Mouse (Mus musculus): ENCODE measurements around the gene Draxin. TPM values are rescaled to one million over a fixed set of nuclear protein-coding genes. Genes with fewer than 3 reads are reported as not detected.
"Not testable (repeated sequence)": the region's sequence is repeated elsewhere in the genome, so short reads cannot be mapped to it uniquely, and the experiment has no call there.

The Draxin gene
- total and polyA plus RNA-seq, 2 experiments from 2014 or later: 8.7 to 40.5 TPM

GRCm38 (mm10) chr4:148051886-148052285 lies 78.6 kb downstream of the Draxin start:
- no peak for TF ChIP-seq CTCF (IDR thresholded peaks at IDR 0.05; ENCODE audit: low read depth)
- Histone ChIP-seq H3K9me3 (ENCODE audit: low read length) (no peaks in the 10 kb centered on the region), H3K4me1 (ENCODE audit: insufficient read depth) (no peaks in the 10 kb centered on the region), H3K4me3 (ENCODE audit: low read depth, low read length) (no peak overlapping the region), H3K27me3 (ENCODE audit: insufficient read depth, low read length) (no peaks in the 10 kb centered on the region), H3K27ac (ENCODE audit: low read depth, low read length) (no peak overlapping the region), H3K4me2 (ENCODE audit: low read depth) (no peak overlapping the region), H3K36me3 (ENCODE audit: insufficient read depth) (peaks cover 74% of the 10 kb centered on the region), H3K9ac (no peak overlapping the region)
- no peak for DNase-seq
- no peak for ATAC-seq
- WGBS: 84% methylated on average over 11 of the region's 11 CpGs

DNA sequence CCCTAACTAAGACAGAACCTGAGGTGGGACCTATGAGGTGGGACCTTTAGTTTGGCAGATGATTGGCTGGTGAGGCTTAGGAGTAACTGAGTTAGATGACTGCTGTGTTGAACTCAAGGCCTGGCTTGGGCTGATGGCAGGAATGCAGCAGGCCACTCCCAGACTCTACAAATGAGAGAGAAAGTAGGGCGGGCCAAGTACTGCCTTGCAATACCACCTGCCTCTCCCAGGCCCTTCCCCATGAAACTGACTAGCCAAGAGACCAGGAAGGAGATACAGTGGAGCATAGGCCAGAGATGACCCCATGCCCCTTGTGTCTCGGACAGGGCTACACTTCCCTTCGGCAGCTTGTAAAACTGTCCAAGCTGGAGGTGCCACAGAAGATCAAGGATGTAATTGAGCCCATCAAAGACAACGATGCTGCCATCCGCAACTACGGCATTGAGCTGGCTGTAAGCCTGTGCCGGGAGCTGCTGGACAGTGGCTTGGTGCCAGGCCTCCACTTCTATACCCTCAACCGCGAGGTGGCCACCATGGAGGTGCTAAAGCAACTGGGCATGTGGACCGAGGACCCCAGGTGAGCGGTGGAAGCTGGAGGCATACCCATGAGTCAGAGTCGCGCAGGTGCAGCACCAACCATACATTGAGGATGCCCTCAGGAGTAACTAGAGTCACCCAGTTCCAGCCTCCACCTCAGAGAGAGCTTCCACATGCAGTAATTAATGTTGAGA lies 79.3 kb downstream of the Draxin start:
- Histone ChIP-seq H3K4me3 (ENCODE audit: low read depth, low read length) (no peak overlapping the region), H3K4me2 (ENCODE audit: low read depth) (no peak overlapping the region), H3K27ac (ENCODE audit: low read depth, low read length) (no peak overlapping the region), H3K36me3 (ENCODE audit: insufficient read depth) (peaks cover 69% of the 10 kb centered on the region), H3K9me3 (ENCODE audit: low read length) (no peaks in the 10 kb centered on the region), H3K4me1 (ENCODE audit: insufficient read depth) (no peaks in the 10 kb centered on the region), H3K27me3 (ENCODE audit: insufficient read depth, low read length) (no peaks in the 10 kb centered on the region), H3K9ac (no peak overlapping the region)
- ATAC-seq (no peak), DNase-seq (no peak)
- TF ChIP-seq CTCF (IDR thresholded peaks at IDR 0.05; ENCODE audit: low read depth): no peak
- 93% methylated on average over 13 of the region's 13 CpGs for WGBS

DNA sequence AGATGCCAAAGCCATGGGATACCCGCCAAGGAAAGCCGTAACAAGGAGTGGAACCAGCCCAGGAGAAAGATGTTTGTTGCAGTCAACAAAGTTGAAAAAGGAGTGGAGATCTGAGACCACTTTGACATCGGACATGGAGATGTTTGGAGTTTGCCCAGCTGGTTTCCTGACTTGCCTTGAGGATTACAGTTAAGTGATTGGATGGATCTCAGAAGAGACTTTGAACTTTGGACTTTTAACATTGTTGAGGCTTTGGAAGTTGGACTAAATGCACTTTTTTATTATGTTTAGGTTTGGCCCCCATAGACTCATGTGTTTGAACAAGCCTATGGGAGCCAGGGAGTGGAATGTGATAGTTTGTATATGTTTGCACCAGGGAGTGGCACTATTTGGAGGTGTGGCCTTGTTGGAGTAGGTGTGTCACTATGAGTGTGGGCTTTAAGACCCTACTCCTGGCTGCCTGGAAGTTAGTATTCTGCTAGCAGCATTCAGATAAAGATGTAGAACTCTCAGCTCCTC lies 80.0 kb downstream of the Draxin start:
- H3K27ac ChIP-seq (ENCODE audit: low read depth, low read length); H3K4me3 ChIP-seq (ENCODE audit: low read depth, low read length); H3K4me2 ChIP-seq (ENCODE audit: low read depth); H3K9me3 ChIP-seq (ENCODE audit: low read length); H3K4me1 ChIP-seq (ENCODE audit: insufficient read depth); ATAC-seq; H3K9ac ChIP-seq; DNase-seq; H3K27me3 ChIP-seq (ENCODE audit: insufficient read depth, low read length): not testable (repeated sequence)
- H3K36me3 ChIP-seq (ENCODE audit: insufficient read depth): peaks cover 61% of the 10 kb centered on the region
- WGBS: 92% methylated on average over 3 of the region's 3 CpGs

Small RNA genes lying within 50 kb of the gene (microRNA-seq; reads per million reads assigned to microRNA genes)
- gene Mir7022: 0 to 0.39 reads per million in 2 experiments

Other genes with a start within 250 kb of the Draxin start
- gene Mfn2, start 226.0 kb downstream of the Draxin start, total RNA-seq (2014; rRNA removed): 57.8 and 69.9 TPM in 2 replicates
- gene Mfn2, start 226.0 kb downstream of the Draxin start, polyA plus RNA-seq (2015; fragmentation: Nextera tagmentation; extraction: Ambion mirVana): 59.4 and 83.3 TPM in 2 replicates
- gene Plod1, start 193.9 kb downstream of the Draxin start, total RNA-seq (2014; rRNA removed): 13.5 and 18.8 TPM in 2 replicates
- 17.3 and 17.9 TPM in 2 replicates for gene Plod1, start 193.9 kb downstream of the Draxin start, polyA plus RNA-seq (2015; fragmentation: Nextera tagmentation; extraction: Ambion mirVana)
- 43.4 and 57.7 TPM in 2 replicates for gene 2510039O18Rik, start 189.8 kb downstream of the Draxin start, total RNA-seq (2014; rRNA removed)
- gene 2510039O18Rik, start 189.8 kb downstream of the Draxin start, polyA plus RNA-seq (2015; fragmentation: Nextera tagmentation; extraction: Ambion mirVana): 12.0 and 12.8 TPM in 2 replicates
- gene Nppb, start 144.9 kb downstream of the Draxin start, total RNA-seq (2014; rRNA removed): not detected in 2 replicates
- gene Nppb, start 144.9 kb downstream of the Draxin start, polyA plus RNA-seq (2015; fragmentation: Nextera tagmentation; extraction: Ambion mirVana): 0.21 TPM in 1 of 2 replicates, not detected in the other
- gene Nppa, start 130.0 kb downstream of the Draxin start, total RNA-seq (2014; rRNA removed): 1.5 TPM in 1 of 2 replicates, not detected in the other
- 1.1 and 2.2 TPM in 2 replicates for gene Nppa, start 130.0 kb downstream of the Draxin start, polyA plus RNA-seq (2015; fragmentation: Nextera tagmentation; extraction: Ambion mirVana)
- gene Clcn6, start 91.9 kb downstream of the Draxin start, total RNA-seq (2014; rRNA removed): 48.2 and 61.0 TPM in 2 replicates
- 19.9 and 26.3 TPM in 2 replicates for gene Clcn6, start 91.9 kb downstream of the Draxin start, polyA plus RNA-seq (2015; fragmentation: Nextera tagmentation; extraction: Ambion mirVana)
- gene Mthfr, start 91.6 kb downstream of the Draxin start, total RNA-seq (2014; rRNA removed): 27.0 and 34.5 TPM in 2 replicates
- 3.6 and 7.9 TPM in 2 replicates for gene Mthfr, start 91.6 kb downstream of the Draxin start, polyA plus RNA-seq (2015; fragmentation: Nextera tagmentation; extraction: Ambion mirVana)
- 3.8 and 4.2 TPM in 2 replicates for gene Agtrap, start 42.7 kb downstream of the Draxin start, total RNA-seq (2014; rRNA removed)
- gene Agtrap, start 42.7 kb downstream of the Draxin start, polyA plus RNA-seq (2015; fragmentation: Nextera tagmentation; extraction: Ambion mirVana): 5.6 and 7.9 TPM in 2 replicates
- 43.6 and 45.7 TPM in 2 replicates for gene Mad2l2, start 314 bp downstream of the Draxin start, total RNA-seq (2014; rRNA removed)
- 102 and 104 TPM in 2 replicates for gene Mad2l2, start 314 bp downstream of the Draxin start, polyA plus RNA-seq (2015; fragmentation: Nextera tagmentation; extraction: Ambion mirVana)
- gene Fbxo6, start 21.4 kb upstream of the Draxin start, total RNA-seq (2014; rRNA removed): 22.0 and 24.0 TPM in 2 replicates
- gene Fbxo6, start 21.4 kb upstream of the Draxin start, polyA plus RNA-seq (2015; fragmentation: Nextera tagmentation; extraction: Ambion mirVana): 22.8 and 24.9 TPM in 2 replicates
- gene Fbxo44, start 29.8 kb upstream of the Draxin start, total RNA-seq (2014; rRNA removed): 126 and 132 TPM in 2 replicates
- gene Fbxo44, start 29.8 kb upstream of the Draxin start, polyA plus RNA-seq (2015; fragmentation: Nextera tagmentation; extraction: Ambion mirVana): 73.3 and 81.4 TPM in 2 replicates
- 10.2 and 11.9 TPM in 2 replicates for gene Fbxo2, start 29.9 kb upstream of the Draxin start, total RNA-seq (2014; rRNA removed)
- gene Fbxo2, start 29.9 kb upstream of the Draxin start, polyA plus RNA-seq (2015; fragmentation: Nextera tagmentation; extraction: Ambion mirVana): 11.4 and 15.6 TPM in 2 replicates
- 13.2 and 17.3 TPM in 2 replicates for gene Disp3, start 157.3 kb upstream of the Draxin start, total RNA-seq (2014; rRNA removed)
- 4.1 and 6.1 TPM in 2 replicates for gene Disp3, start 157.3 kb upstream of the Draxin start, polyA plus RNA-seq (2015; fragmentation: Nextera tagmentation; extraction: Ambion mirVana)